Mouse (Mus musculus) 416B (cell line): ENCODE results near the gene Ptprh.
A peak's percentile ranks its signal among the peaks of the same experiment; 100 is the strongest.

Experiments used
- DNase-seq: peaks from one replicate; pipeline ENCODE4 v3.0.0; 2011; ENCODE audit warnings: low read depth

Ptprh gene

GRCm38 (mm10) chr7:4501558-4502397 is 102.1 kb downstream of the Ptprh start, which contains the start of gene Ppp1r12c:
Gene Ppp1r12c, minus strand, starts transcription at chr7:4501680.
- peak; percentile 93 for DNase-seq

- peak; percentile 67 for DNase-seq
Measured at GRCm38 (mm10) chr7:4500892-4501471, 102.9 kb downstream of the Ptprh start.

- DNase-seq = no peak
Measured at GRCm38 (mm10) chr7:4499034-4499433, 104.8 kb downstream of the Ptprh start.
